Mouse (Mus musculus) lung, adult 2 months (tissue): ENCODE data around the gene Taok3. TPM values are rescaled to one million over a fixed set of nuclear protein-coding genes. Genes with fewer than 3 reads are reported as not detected.

Source experiments
- DNase-seq: peaks from one replicate; pipeline ENCODE4 v3.0.0; 2022
- H3K4me1 ChIP-seq: fragments of 200-500 bp; 2 replicates; pipeline ENCODE4 v1.6.1; 2011; ENCODE audit warnings: low read length; ENCODE audit not compliant: control insufficient read depth, insufficient read depth
- H3K4me3 ChIP-seq: fragments of 200-500 bp; replicated peaks from 2 replicates; pipeline ENCODE3; 2011; ENCODE audit warnings: low read depth, mild to moderate bottlenecking, control low read depth, low read length; ENCODE audit errors: extremely low read depth
- CTCF ChIP-seq: fragments of 200-500 bp; IDR thresholded peaks from 2 replicates; pipeline ENCODE4 v1.5.1; 2011; ENCODE audit warnings: mild to moderate bottlenecking, low read length, control low read depth; ENCODE audit not compliant: insufficient read depth
- POLR2A ChIP-seq: fragments of 200-500 bp; IDR thresholded peaks from 2 replicates; pipeline ENCODE4 v1.6.1; 2011; ENCODE audit warnings: low read depth, mild to moderate bottlenecking, control low read depth, low read length, borderline replicate concordance; ENCODE audit errors: extremely low read depth
- WGBS: fragments of 180-500 bp; shearing (Covaris S2); methylation state at CpG from one replicate; pipeline ENCODE4 v1.1.7; 2018; 5-methylcytosine and 5-hydroxymethylcytosine counted together
- polyA plus RNA-seq: library from polyadenylated mRNA; depleted of rRNA; stranded (reverse); fragments of >200 nt; gene quantifications from 2 replicates; pipeline ENCODE4 v1.2.3, GENCODE M21; 2012

Taok3 gene
- polyA plus RNA-seq, 1 experiment = 40.5 TPM

DNA sequence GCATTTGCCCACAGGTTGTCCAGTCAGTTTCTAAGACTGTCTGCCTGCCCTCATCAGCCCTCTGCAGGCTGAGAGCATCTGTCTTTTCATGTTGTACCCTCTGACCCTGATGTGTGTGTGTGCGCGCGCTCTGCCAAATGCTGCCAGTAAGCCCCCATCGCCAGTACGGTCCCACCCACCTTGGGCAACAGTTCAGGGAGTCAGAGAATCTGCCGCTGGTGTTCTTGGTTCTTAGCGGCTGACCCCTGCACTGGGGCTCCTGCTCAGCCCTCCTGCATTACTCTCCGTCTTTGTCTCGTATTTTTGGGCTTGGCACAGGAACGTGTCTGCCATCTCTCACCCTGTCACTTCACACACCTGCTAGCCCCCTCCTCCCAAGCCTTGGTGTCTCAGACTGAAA, 17.1 kb downstream of the Taok3 start:
- DNase-seq = no peak
- TF ChIP-seq CTCF (no peak), POLR2A (no peak)
- WGBS = 61% methylated on average over 10 of the region's 10 CpGs
- no peak overlapping the region for H3K4me3 ChIP-seq
- H3K4me1 ChIP-seq = peaks cover 24% of the 10 kb centered on the region

DNA sequence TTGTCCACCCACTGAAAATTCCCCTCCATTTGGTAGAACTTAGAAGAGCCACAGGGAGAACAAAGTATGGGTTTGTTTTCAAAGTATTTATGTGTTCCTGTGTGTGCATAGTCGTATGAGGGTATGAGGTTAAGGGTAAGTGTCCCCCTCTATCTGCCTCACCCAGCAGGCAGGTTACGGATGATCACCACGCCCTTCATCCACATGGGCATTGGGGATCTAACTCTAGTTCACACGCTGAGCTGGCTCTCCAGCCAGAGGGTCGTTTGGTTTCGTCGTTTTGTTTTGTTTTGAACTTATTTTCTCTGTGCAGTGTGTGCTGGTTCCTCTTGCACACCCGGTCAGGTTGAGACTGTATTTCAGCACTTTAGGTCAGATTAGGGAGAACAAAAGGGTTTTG, 17.7 kb downstream of the Taok3 start:
- TF ChIP-seq POLR2A = no peak
- TF ChIP-seq CTCF = no peak
- WGBS = 54% methylated on average over 8 of the region's 8 CpGs
- no peak for DNase-seq
- Histone ChIP-seq H3K4me1 (peaks cover 24% of the 10 kb centered on the region), H3K4me3 (no peak overlapping the region)

DNA sequence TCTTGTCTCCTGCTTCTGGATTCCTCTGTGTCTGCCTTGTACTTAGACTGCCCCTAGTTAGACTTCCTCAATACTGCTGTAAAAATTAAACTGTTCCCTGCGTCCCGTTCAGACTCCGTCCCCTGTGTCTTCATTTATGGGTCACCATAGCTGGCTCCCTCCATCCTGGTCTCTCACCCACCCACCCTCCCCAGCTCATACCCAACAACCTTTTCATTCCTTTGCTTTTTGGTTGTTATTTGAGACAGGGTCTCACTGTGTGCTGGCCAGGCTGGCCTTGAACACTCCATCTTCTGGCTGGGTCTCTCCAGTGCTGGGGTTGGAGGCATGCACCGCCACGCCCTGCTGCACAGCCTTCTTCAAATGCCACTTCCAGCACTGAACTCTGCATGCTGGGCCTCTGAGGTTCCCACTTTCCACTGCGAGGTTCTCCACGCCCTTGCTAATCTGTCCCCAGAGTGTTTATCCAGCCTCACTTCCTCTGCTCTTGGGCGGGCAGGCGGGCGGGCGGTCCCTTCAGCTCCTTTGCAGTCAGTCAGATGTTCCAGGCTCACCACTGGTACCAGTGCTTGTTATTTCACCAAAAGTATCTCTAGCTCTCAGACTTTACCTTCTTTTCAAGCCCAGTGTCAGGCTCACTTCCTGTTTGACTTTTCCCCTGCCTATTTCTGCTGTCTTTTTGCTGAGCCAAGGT, 18.5 kb downstream of the Taok3 start:
- peaks cover 24% of the 10 kb centered on the region for H3K4me1 ChIP-seq
- 32% methylated on average over 11 of the region's 11 CpGs for WGBS
- peak; percentile 64 for DNase-seq
- H3K4me3 ChIP-seq = no peak overlapping the region
- no peak for TF ChIP-seq CTCF
- peak; percentile 51; the same call in 1 of the 2 replicates for TF ChIP-seq POLR2A

- Histone ChIP-seq H3K4me1 (peaks cover 24% of the 10 kb centered on the region), H3K4me3 (no peak overlapping the region)
- 57% methylated on average over 8 of the region's 8 CpGs for WGBS
- no peak for DNase-seq
- TF ChIP-seq CTCF (no peak), POLR2A (no peak)
Observed at GRCm38 (mm10) chr5:117139822-117140221, 19.9 kb downstream of the Taok3 start.

DNA sequence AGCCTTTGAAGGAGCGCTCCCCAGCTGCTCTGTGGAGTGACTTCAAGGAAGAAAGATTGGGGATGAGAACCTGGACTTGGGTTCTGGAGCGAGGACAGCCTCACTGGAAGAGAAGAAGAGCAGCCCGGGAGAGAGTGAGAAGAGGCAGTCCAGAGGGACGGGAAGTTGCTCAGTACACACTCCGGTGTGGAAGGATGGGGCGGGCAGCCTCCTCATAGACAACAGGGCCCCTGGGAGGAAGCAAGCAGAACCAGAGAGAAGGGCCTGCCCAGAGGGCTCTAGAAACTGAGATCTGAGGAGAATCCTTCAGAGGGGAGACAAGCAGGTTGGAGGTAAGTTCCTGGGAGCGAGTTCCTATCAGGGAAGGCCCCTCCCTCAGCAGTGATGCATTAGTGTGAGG, 20.4 kb downstream of the Taok3 start:
- TF ChIP-seq POLR2A (no peak), CTCF (no peak)
- WGBS = 36% methylated on average over 7 of the region's 7 CpGs
- no peak for DNase-seq
- no peak overlapping the region for H3K4me3 ChIP-seq
- peaks cover 23% of the 10 kb centered on the region for H3K4me1 ChIP-seq

DNA sequence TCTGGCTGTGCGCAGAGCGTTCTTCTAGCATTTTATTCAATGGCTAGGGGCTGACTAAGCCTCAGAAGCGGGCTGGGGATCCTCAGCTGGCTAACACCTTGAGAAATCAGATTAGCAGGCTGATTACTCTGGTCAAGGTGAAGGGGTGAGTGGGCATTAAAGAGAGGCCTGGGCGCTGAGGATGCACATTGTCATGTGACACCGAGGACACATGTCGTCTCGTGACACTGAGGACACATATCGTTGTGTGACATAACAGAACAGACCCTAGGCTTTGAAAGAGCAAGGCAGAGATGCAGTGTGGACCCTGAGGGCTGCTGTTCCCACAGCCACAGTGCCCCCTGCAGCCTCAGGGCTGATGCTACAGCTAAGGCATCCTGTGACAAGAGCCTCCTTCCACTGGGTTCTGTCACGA, 23.8 kb downstream of the Taok3 start:
- no peak for TF ChIP-seq POLR2A
- TF ChIP-seq CTCF = peak; percentile 90
- 49% methylated on average over 9 of the region's 9 CpGs for WGBS
- H3K4me1 ChIP-seq = peaks cover 3% of the 10 kb centered on the region
- no peak for DNase-seq
- no peak overlapping the region for H3K4me3 ChIP-seq

DNA sequence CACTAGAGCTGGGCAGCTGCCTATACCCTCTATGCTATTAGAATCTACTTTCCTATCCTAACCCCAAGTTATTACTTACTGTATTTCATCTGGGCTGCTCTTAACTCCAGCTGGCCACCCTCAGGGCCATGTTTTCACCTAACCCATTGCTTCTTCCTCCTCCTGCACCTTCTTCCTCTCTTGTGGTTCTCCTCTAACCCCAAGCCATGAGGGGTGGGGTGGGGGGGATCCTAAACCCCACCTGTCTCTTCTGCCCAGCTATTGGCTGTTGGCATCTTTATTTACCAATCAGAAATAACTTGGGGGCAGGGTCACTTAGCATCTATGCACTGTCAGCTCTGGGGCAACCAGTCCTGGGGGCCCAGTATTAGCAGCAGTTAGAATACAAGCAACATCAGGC, 26.2 kb downstream of the Taok3 start:
- DNase-seq = no peak
- TF ChIP-seq CTCF (no peak), POLR2A (no peak)
- Histone ChIP-seq H3K4me3 (no peak overlapping the region), H3K4me1 (no peaks in the 10 kb centered on the region)

GRCm38 (mm10) chr5:117147187-117148095, 27.5 kb downstream of the Taok3 start:
- Histone ChIP-seq H3K4me3 (no peak overlapping the region), H3K4me1 (no peaks in the 10 kb centered on the region)
- TF ChIP-seq POLR2A (no peak), CTCF (no peak)
- DNase-seq = no peak
- 86% methylated on average over 16 of the region's 16 CpGs for WGBS

DNA sequence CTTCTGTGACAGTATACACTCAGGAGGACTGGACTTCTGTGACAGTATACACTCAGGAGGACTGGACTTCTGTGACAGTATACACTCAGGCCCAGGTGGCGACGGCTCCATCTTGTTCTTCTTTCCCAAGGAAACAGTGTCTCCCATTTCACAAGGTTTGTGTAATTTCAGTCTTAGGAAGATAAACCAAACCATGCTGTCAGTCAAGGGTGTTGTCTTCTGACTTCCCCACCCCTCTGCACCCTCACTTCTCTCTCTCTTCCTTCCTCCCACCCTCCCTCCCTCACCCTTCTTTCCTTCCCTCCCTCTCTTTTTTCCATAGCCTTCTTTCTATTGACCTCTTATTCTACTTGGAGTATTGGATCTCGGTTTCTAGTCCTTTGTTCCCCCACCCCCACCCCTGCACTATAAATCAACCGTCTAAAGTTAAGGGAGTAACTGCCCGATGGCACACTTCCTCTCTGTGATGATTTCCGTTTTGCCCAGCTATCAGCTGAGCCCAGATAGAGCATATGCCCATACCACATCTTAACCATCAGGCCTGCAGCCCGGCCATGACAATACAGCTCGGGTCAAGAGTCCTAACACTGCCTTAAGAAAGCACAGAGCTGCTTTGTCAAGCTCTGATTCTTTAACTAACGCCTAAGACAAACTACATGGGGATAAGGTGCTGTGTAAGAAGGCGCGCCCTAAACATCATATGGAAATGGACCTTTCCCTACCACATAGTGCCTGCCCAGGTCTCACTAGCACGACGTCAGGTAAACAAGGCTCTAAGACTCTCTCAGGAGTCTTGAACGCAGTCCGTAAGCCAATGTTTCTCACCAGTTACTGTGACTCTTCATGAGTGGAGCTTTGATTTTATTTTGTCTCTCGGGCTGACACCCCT, 29.4 kb downstream of the Taok3 start:
- WGBS = 58% methylated on average over 16 of the region's 16 CpGs
- TF ChIP-seq POLR2A (no peak), CTCF (no peak)
- DNase-seq = no peak
- Histone ChIP-seq H3K4me3 (no peak overlapping the region), H3K4me1 (no peaks in the 10 kb centered on the region)
